Mouse (Mus musculus) forebrain, embryonic 12.5 days (tissue): ENCODE measurements around the gene Dcbld2. TPM values are rescaled to one million over a fixed set of nuclear protein-coding genes. Genes with fewer than 3 reads are reported as not detected.
A peak's percentile ranks its signal among the peaks of the same experiment; 100 is the strongest.
"Not testable (repeated sequence)": the region's sequence is repeated elsewhere in the genome, so short reads cannot be mapped to it uniquely, and the experiment has no call there.

ENCODE experiments used
- ATAC-seq: fragments of 200-750 bp; cut with Nextera tagmentation; 2 replicates; pipeline ENCODE4 v1.8.0; 2017; ENCODE audit warnings: moderate TSS enrichment; ENCODE audit not compliant: low FRiP score
- H3K27ac ChIP-seq: fragments of 300-500 bp; sonication (generic); 2 replicates; pipeline ENCODE4 v1.5.1; 2016; ENCODE audit warnings: mild to moderate bottlenecking
- H3K27me3 ChIP-seq: fragments of 300-500 bp; sonication (generic); 2 replicates; pipeline ENCODE4 v1.6.1; 2016; ENCODE audit warnings: mild to moderate bottlenecking
- H3K36me3 ChIP-seq: fragments of 300-500 bp; sonication (generic); replicated peaks from 2 replicates; pipeline ENCODE4 v1.6.1; 2016; ENCODE audit warnings: mild to moderate bottlenecking
- H3K4me1 ChIP-seq: fragments of 300-500 bp; sonication (generic); 2 replicates; pipeline ENCODE4 v1.6.1; 2016
- H3K4me2 ChIP-seq: fragments of 300-500 bp; sonication (generic); 2 replicates; pipeline ENCODE4 v1.6.1; 2016; ENCODE audit warnings: mild to moderate bottlenecking, moderate library complexity
- H3K4me3 ChIP-seq: fragments of 300-500 bp; sonication (generic); replicated peaks from 2 replicates; pipeline ENCODE4 v1.5.1; 2016; ENCODE audit warnings: mild to moderate bottlenecking
- H3K9ac ChIP-seq: fragments of 300-500 bp; sonication (generic); 2 replicates; pipeline ENCODE4 v1.6.1; 2016; ENCODE audit warnings: mild to moderate bottlenecking
- H3K9me3 ChIP-seq: fragments of 300-500 bp; sonication (generic); 2 replicates; pipeline ENCODE4 v1.6.1; 2016
- WGBS: fragments of 180-500 bp; shearing (Covaris S2); methylation state at CpG from one replicate; pipeline ENCODE4 v1.1.7; 2016; 5-methylcytosine and 5-hydroxymethylcytosine counted together
- polyA plus RNA-seq: library from polyadenylated mRNA; unstranded; fragments of >200 nt; fragmentation: Nextera tagmentation; extraction: Ambion mirVana; gene quantifications from 2 replicates; pipeline ENCODE4 v1.2.1, GENCODE M21; 2016

The Dcbld2 gene
- polyA plus RNA-seq, 1 experiment from 2014 or later = 9.0 TPM

DNA sequence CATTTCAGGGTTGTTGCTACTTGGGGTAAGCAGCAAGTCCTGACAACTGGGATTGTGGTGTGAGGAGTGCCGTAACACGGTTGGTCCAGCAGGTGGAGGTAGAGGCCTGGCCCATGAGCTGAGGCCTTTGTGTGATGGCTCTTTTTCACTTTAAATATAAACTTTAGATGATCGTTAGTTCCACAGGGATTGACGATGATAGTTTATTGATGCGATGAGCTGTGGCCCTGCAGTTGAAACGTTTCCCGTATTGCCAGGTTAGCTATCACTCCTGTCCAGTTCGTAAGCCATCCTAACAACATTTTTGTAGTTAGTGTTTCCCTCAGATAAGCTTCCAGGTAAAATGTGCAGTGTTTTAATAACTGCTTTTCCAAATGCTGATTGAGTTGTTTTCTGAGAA lies 46.4 kb downstream of the Dcbld2 start:
- Histone ChIP-seq H3K27ac (no peak overlapping the region), H3K9me3 (no peaks in the 10 kb centered on the region), H3K9ac (no peak overlapping the region), H3K27me3 (no peaks in the 10 kb centered on the region), H3K4me3 (no peak overlapping the region), H3K4me1 (no peaks in the 10 kb centered on the region), H3K4me2 (no peak overlapping the region), H3K36me3 (peaks cover 34% of the 10 kb centered on the region)
- WGBS = 77% methylated on average over 8 of the region's 8 CpGs
- ATAC-seq = peak; percentile 58; the same call in 1 of the 2 replicates

DNA sequence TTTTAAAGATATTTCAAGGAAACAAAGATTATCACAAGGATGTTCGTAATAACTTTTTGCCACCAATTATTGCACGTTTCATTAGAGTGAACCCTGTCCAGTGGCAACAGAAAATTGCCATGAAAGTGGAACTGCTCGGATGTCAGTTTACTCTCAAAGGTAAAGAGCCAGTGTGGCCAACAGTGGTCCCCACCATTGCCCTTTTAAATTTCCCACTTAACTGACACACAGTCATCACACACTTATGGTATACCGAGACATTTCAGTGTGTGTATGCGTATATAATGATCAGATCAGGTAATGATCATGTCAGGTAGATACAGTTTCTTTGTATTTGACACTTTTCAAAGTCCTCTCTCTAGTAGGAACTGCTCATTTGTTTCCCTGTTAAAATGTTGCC lies 46.9 kb downstream of the Dcbld2 start:
- no peak for ATAC-seq
- Histone ChIP-seq H3K9me3 (no peaks in the 10 kb centered on the region), H3K4me1 (no peaks in the 10 kb centered on the region), H3K4me2 (no peak overlapping the region), H3K4me3 (no peak overlapping the region), H3K27me3 (no peaks in the 10 kb centered on the region), H3K36me3 (peaks cover 33% of the 10 kb centered on the region), H3K9ac (no peak overlapping the region), H3K27ac (no peak overlapping the region)
- WGBS = 93% methylated on average over 5 of the region's 5 CpGs

DNA sequence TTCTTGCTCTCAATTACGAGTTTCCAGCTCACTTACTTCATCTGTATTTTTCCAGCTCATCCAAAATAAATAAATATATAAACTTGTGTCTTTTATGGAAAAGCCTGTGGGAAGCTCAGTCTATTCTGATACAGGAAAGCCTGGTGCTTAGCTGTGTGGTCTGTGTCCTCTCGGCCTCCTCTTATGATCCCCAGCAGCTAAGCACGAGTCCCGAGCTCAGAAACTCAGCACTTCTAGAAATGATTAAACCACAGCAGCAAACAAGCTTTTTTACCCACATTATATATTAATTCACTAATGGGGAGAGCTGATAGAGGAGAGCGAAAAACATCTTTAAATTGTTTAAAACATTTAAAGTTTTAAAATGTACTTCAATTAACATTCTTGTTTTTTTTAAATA lies 48.2 kb downstream of the Dcbld2 start:
- no peak for ATAC-seq
- Histone ChIP-seq H3K4me2 (no peak overlapping the region), H3K36me3 (peaks cover 39% of the 10 kb centered on the region), H3K27ac (no peak overlapping the region), H3K9me3 (no peaks in the 10 kb centered on the region), H3K9ac (no peak overlapping the region), H3K4me3 (no peak overlapping the region), H3K27me3 (no peaks in the 10 kb centered on the region), H3K4me1 (no peaks in the 10 kb centered on the region)
- WGBS = 98% methylated on average over 5 of the region's 5 CpGs

DNA sequence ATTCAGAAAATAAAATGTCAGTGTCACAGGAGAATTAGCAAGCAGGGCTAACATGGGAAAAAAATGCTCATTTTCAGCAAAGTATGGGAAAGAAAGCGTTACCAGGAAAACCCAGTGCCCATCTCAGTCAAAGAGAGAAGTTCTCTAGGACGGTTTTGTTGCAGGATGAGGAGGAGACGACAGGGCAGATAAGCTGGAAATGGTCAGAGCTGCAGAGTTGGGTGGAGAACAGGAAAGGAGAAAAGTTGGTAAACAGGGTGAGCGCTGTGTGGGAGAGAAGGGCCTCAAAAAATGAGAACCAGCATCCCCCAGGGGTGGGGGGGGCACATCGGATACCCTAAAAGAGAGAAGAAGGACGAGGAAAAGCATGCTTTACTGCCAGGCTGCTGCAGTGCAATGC lies 48.7 kb downstream of the Dcbld2 start:
- Histone ChIP-seq H3K27ac (no peak overlapping the region), H3K9ac (no peak overlapping the region), H3K4me3 (no peak overlapping the region), H3K4me2 (no peak overlapping the region), H3K36me3 (peaks cover 41% of the 10 kb centered on the region), H3K4me1 (no peaks in the 10 kb centered on the region), H3K9me3 (no peaks in the 10 kb centered on the region), H3K27me3 (no peaks in the 10 kb centered on the region)
- 88% methylated on average over 6 of the region's 6 CpGs for WGBS
- no peak for ATAC-seq

DNA sequence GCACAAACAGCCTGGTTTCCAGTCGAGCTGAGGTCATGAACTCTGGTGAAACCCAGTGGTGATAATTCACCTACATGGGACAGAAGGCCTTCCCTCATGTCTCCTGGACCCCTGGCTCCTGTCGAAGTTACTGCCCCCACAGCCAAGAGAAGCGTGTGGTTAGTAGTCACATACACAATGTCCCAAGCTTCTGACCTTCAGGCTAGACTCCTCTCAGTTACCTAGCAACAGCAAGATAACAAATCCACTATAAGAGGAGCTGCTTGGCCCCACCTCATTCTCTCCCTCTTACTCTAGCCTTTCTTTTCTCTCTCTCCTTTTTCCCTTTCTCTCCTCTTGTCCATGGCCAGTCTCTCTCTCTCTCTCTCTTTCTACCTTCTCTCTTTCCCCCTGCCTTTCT lies 51.7 kb downstream of the Dcbld2 start:
- 63% methylated on average over 3 of the region's 3 CpGs for WGBS
- not testable (repeated sequence) for H3K27me3 ChIP-seq, H3K9ac ChIP-seq, ATAC-seq, H3K9me3 ChIP-seq, H3K4me1 ChIP-seq, H3K27ac ChIP-seq, H3K4me3 ChIP-seq, H3K4me2 ChIP-seq
- peaks cover 58% of the 10 kb centered on the region for H3K36me3 ChIP-seq

DNA sequence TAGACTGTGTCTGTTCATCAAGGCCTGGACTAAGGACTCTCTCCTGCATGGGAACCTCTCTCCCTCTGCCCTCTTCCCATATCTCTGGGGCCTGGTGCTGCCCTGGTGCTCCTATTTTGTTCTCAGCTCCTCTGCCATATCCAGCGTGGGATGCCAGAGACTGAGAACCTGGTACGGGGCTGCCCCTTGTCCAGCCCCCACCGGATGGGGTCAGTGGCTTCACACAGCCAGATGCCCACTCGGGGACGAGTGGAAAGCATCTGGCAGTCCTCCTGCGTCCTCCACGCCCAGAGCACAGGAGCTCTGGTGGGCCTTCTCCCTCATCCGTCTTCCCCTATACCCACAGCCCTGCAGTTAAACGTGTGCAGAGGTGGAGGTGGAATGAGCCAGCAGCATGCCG lies 52.1 kb downstream of the Dcbld2 start:
- ATAC-seq = no peak
- 93% methylated on average over 10 of the region's 10 CpGs for WGBS
- Histone ChIP-seq H3K9me3 (no peaks in the 10 kb centered on the region), H3K4me2 (no peak overlapping the region), H3K4me3 (no peak overlapping the region), H3K36me3 (peaks cover 61% of the 10 kb centered on the region), H3K9ac (no peak overlapping the region), H3K27me3 (no peaks in the 10 kb centered on the region), H3K27ac (no peak overlapping the region), H3K4me1 (no peaks in the 10 kb centered on the region)

DNA sequence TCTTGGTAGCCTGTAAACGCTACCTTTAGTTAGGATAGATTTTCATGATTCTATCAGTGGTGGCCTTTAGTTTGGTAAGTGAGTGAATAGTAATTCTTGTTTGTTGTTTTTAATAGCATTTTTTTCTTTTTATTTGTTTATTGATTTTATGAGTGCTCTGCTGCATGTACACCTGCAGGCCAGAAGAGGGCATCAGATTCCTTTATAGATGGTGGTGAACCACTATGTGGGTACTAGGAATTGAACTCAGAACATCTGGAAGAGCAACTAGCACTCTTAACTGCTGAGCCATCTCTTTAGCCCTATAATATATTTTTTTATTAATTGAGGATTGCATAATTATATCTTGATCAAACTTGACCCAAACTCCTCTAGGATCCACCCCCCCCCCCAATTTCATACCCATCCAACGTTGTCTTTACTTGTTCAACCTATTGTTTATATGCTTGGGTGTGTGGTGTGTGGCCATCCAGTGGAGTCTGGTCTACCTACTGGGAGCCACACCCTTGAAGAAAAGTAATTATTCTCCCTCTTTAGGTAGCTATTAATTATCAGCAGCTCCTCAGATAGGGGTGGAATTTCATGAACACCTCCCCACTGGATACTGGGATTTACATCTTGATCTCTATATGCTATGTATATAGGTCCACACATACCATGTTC lies 53.7 kb downstream of the Dcbld2 start:
- Histone ChIP-seq H3K27me3 (no peaks in the 10 kb centered on the region), H3K27ac (no peak overlapping the region), H3K9me3 (no peaks in the 10 kb centered on the region), H3K9ac (no peak overlapping the region), H3K36me3 (peaks cover 74% of the 10 kb centered on the region), H3K4me2 (no peak overlapping the region), H3K4me1 (no peaks in the 10 kb centered on the region), H3K4me3 (no peak overlapping the region)
- peak; percentile 62; the same call in 1 of the 2 replicates for ATAC-seq
- WGBS = 94% methylated on average over 2 of the region's 2 CpGs

DNA sequence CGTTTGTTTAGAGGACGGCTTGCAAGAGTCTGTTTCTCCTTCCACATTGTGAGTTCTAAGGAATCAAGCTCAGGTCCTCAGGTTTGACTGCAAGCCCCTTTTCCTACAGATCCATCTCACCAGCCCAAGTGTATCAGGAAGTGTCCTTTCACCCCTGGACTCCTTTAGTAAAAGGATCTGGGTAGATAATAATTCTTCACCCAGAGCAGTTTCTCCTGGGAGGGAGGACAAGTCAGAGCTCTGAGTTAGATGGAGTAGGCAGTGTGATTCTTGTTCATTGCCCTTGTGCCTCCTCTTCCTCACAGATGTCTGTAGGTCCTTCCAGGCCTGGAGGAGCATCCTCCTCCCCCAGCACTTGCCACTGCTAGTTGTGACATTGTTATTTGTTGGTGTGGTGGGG lies 54.3 kb downstream of the Dcbld2 start:
- ATAC-seq = no peak
- Histone ChIP-seq H3K4me1 (no peaks in the 10 kb centered on the region), H3K4me2 (no peak overlapping the region), H3K4me3 (no peak overlapping the region), H3K9ac (no peak overlapping the region), H3K9me3 (no peaks in the 10 kb centered on the region), H3K36me3 (peaks cover 69% of the 10 kb centered on the region), H3K27ac (no peak overlapping the region), H3K27me3 (no peaks in the 10 kb centered on the region)
- WGBS = 82% methylated on average over 2 of the region's 2 CpGs

DNA sequence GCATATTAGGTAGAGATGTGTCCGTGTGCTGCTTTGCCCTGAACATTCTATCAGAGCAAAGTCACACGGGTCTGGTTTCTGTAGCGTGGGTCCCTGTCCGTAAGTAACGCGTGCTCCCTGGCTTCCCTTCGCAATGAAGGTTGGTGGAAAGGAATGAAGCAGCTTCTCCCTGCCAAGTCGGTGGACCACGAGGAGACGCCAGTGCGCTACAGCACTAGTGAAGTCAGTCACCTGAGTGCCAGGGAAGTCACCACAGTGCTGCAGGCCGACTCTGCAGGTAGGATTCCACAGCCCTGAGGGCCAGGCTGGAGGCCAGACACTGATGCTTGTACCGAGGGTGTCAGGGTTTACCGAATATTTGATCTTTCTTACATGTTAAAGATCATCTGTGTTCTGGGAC lies 55.8 kb downstream of the Dcbld2 start:
- Histone ChIP-seq H3K36me3 (peaks cover 57% of the 10 kb centered on the region), H3K4me3 (no peak overlapping the region), H3K4me1 (no peaks in the 10 kb centered on the region), H3K9ac (no peak overlapping the region), H3K27me3 (no peaks in the 10 kb centered on the region), H3K4me2 (no peak overlapping the region), H3K27ac (no peak overlapping the region), H3K9me3 (no peaks in the 10 kb centered on the region)
- WGBS = 93% methylated on average over 14 of the region's 14 CpGs
- no peak for ATAC-seq

DNA sequence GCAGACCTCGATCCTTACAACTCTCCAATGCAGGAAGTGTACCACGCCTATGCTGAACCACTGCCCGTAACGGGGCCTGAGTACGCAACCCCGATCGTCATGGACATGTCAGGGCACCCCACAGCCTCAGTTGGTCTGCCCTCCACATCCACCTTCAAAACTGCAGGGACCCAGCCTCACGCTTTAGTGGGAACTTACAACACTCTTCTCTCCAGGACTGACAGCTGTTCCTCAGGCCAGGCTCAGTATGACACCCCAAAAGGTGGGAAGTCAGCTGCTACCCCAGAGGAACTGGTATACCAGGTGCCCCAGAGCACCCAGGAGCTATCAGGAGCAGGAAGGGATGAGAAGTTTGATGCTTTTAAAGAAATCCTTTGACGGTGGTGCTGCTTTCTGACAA lies 57.2 kb downstream of the Dcbld2 start:
- no peak for ATAC-seq
- Histone ChIP-seq H3K27me3 (no peaks in the 10 kb centered on the region), H3K36me3 (peaks cover 49% of the 10 kb centered on the region), H3K4me3 (no peak overlapping the region), H3K9me3 (no peaks in the 10 kb centered on the region), H3K4me2 (no peak overlapping the region), H3K27ac (no peak overlapping the region), H3K9ac (no peak overlapping the region), H3K4me1 (no peaks in the 10 kb centered on the region)
- 96% methylated on average over 9 of the region's 9 CpGs for WGBS

DNA sequence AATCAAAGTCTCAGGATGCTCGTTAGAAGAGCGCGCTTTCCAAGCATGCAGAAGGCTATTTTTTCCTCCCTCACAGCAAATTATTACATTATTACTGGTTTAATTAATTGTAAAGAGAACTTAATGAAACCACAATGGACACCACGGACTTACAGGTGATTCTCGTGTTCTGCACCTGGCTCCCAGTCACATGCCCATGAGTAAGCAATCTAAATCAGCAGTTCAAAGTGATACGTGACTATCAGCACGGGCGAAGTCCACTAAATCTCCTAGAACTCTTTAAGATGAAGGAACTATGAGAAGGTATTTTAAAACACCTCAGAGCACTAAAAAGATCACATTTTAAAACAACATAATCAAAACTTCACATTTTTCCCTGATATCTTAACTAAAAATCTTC lies 61.8 kb downstream of the Dcbld2 start:
- H3K4me2 ChIP-seq = no peak overlapping the region
- no peaks in the 10 kb centered on the region for H3K27me3 ChIP-seq
- H3K9me3 ChIP-seq = no peaks in the 10 kb centered on the region
- no peak overlapping the region for H3K4me3 ChIP-seq
- WGBS = 83% methylated on average over 8 of the region's 8 CpGs
- no peak overlapping the region for H3K9ac ChIP-seq
- ATAC-seq = no peak
- no peaks in the 10 kb centered on the region for H3K4me1 ChIP-seq
- peaks cover 18% of the 10 kb centered on the region for H3K36me3 ChIP-seq
- no peak overlapping the region for H3K27ac ChIP-seq

DNA sequence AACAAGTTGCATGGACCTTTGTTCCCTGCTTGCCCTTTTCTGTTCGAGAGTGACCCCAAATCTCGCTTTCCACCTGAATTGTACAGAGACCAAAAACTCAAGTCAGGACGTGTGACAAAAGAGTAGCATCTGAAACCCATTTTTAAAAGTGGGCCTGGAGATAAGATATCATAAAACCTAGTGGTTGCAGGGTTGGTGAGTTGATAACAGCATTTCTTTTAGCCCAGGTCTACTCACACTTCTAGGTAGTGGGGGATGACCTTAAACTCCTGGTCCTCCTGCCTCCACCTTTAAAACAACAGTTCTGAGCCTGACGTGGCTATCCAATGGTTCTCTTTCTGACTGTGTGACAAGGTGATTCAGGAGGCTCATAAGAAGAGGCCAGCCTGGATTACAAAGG lies 62.6 kb downstream of the Dcbld2 start:
- no peak overlapping the region for H3K9ac ChIP-seq
- H3K9me3 ChIP-seq = no peaks in the 10 kb centered on the region
- 91% methylated on average over 4 of the region's 4 CpGs for WGBS
- H3K4me1 ChIP-seq = no peaks in the 10 kb centered on the region
- no peak overlapping the region for H3K4me3 ChIP-seq
- ATAC-seq = no peak
- H3K27ac ChIP-seq = no peak overlapping the region
- H3K4me2 ChIP-seq = no peak overlapping the region
- peaks cover 11% of the 10 kb centered on the region for H3K36me3 ChIP-seq
- H3K27me3 ChIP-seq = no peaks in the 10 kb centered on the region

DNA sequence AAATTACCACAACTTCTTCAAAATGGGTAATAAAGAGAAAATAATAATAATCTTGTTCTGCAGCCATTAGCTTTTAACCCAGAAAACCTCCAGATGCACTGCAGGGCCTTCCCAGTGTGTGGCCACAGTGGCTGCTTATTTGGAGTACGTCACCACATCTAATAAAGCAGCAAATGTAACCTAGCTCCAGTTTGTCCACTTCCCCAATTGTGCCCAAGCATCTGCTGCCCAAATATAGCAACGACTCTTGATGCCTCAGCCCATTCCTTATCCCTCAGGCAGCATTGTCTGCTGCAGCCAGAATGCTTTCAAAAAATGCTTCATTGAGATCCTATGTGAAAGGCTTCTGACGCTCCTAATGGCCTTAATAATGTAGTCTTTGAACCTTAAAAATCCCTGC lies 66.6 kb downstream of the Dcbld2 start:
- Histone ChIP-seq H3K4me2 (no peak overlapping the region), H3K9ac (no peak overlapping the region), H3K27me3 (no peaks in the 10 kb centered on the region), H3K4me1 (no peaks in the 10 kb centered on the region), H3K4me3 (no peak overlapping the region), H3K9me3 (peaks cover 7% of the 10 kb centered on the region; the same call in 1 of the 2 replicates), H3K27ac (no peak overlapping the region), H3K36me3 (peaks cover 4% of the 10 kb centered on the region)
- WGBS = 47% methylated on average over 3 of the region's 3 CpGs
- ATAC-seq = no peak
